Mouse (Mus musculus) CD4-positive naive resting alpha-beta T cell, adult 76 days (primary cell): ENCODE measurements around the gene Habp2. TPM values are rescaled to one million over a fixed set of nuclear protein-coding genes. Genes with fewer than 3 reads are reported as not detected.

Experiments
- total RNA-seq: library from RNA; stranded (reverse); gene quantifications from one replicate; pipeline ENCODE4 v1.2.4, GENCODE M21; 2023

The Habp2 gene
- not detected for total RNA-seq

DNA sequence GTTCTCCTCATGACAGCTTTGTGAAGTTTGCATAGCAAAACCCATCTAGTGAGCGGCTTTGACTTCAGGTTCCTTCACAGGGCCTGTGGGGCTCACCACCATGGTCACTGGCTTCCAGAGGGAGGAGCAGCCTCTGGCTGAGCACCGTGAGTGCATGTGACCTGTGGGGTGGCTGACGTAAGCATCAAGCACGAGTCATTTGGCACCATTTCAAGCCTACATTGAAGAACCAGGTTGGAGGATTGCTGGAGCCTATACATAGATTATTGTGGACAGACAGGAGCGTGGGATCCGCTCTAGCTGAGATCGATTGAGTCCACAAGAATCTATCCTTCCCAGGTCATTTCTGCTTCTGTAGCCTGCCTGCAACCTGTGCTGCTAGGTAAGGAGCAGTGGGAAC is at the start of gene Habp2:
TSS of gene Habp2 (plus strand) at position 272 of the 400 bp plus-strand sequence.

Other genes with a start within 250 kb of the Habp2 start
- 0.18 TPM for gene Nrap, start 102.9 kb downstream of the Habp2 start, total RNA-seq
- gene Casp7, start 110.0 kb downstream of the Habp2 start, total RNA-seq = 13.0 TPM
- gene Plekhs1, start 174.5 kb downstream of the Habp2 start, total RNA-seq = 0.97 TPM